Mouse (Mus musculus) left cerebral cortex, postnatal 14 days (tissue): ENCODE results near the gene Neurog1. TPM values are rescaled to one million over a fixed set of nuclear protein-coding genes. Genes with fewer than 3 reads are reported as not detected.

Source experiments
- DNase-seq, 2 experiments: peaks; one replicate each; pipeline ENCODE4 v3.0.0; 2021 to 2022; ENCODE audit warnings: low spot score in 2 of 2, mixed read lengths in 1 of 2
- intact Hi-C: fragments of 180-260 bp; cut with DNase I; formaldehyde crosslinking; loops from one replicate; pipeline ENCODE4 v1.15.1; 2025
- long read RNA-seq, 2 experiments: library from polyadenylated mRNA; stranded (forward); transcript quantifications; one replicate each; pipeline ENCODE4 v2.0.0; 2021
- total RNA-seq, 2 experiments: library from RNA; stranded (reverse); gene quantifications; 2 replicates each; pipeline ENCODE4 v1.2.3; 2021

Neurog1 gene
- total RNA-seq = not detected
- long read RNA-seq, experiment 1 = 0 reads
- long read RNA-seq, experiment 2 = 0 reads

- peak in 1 of 2 experiments; percentile 26 for DNase-seq
- intact Hi-C loops = loop anchor here (10.0 kb wide), 1 partner anchor 427 kb away; no protein-coding TSS in a partner anchor
Observed at GRCm38 (mm10) chr13:56251924-56252619, at the start of gene Neurog1. Neurog1 (minus strand) TSS chr13:56252163.

- DNase-seq = no peak
- intact Hi-C loops = loop anchor here (5.0 kb wide), 1 partner anchor 123 kb away; no protein-coding TSS in a partner anchor
Observed at GRCm38 (mm10) chr13:56299336-56299735, 47.4 kb upstream of the Neurog1 start.

- intact Hi-C loops = loop anchor here (5.0 kb wide), 1 partner anchor 126 kb away; no protein-coding TSS in a partner anchor
- no peak for DNase-seq
Observed at GRCm38 (mm10) chr13:56296659-56297020, 44.7 kb upstream of the Neurog1 start.

GRCm38 (mm10) chr13:56295943-56296658 is 44.1 kb upstream of the Neurog1 start, which contains the start of gene Cxcl14:
Cxcl14 (minus strand) TSS chr13:56296551.
- peak; percentile 57 to 67 for DNase-seq
- intact Hi-C loops = loop anchor here (5.0 kb wide), 1 partner anchor 126 kb away; no protein-coding TSS in a partner anchor

- intact Hi-C loops = loop anchor here (5.0 kb wide), 1 partner anchor 127 kb away; no protein-coding TSS in a partner anchor
- DNase-seq = no peak
Observed at GRCm38 (mm10) chr13:56295586-56295942, 43.6 kb upstream of the Neurog1 start.

GRCm38 (mm10) chr13:56294908-56295307 is 42.9 kb upstream of the Neurog1 start:
- peak in 1 of 2 experiments; percentile 39 for DNase-seq
- intact Hi-C loops = loop anchor here (5.0 kb wide), 1 partner anchor 127 kb away; no protein-coding TSS in a partner anchor

GRCm38 (mm10) chr13:56289998-56290397 is 38.0 kb upstream of the Neurog1 start:
- intact Hi-C loops = no loop called here
- no peak for DNase-seq

GRCm38 (mm10) chr13:56289261-56289660 is 37.3 kb upstream of the Neurog1 start:
- intact Hi-C loops = no loop called here
- DNase-seq = no peak

- intact Hi-C loops = no loop called here
- no peak for DNase-seq
Observed at GRCm38 (mm10) chr13:56288601-56289000, 36.6 kb upstream of the Neurog1 start.

GRCm38 (mm10) chr13:56287091-56287490 is 35.1 kb upstream of the Neurog1 start:
- intact Hi-C loops = no loop called here
- no peak for DNase-seq

GRCm38 (mm10) chr13:56283321-56283720 is 31.4 kb upstream of the Neurog1 start:
- intact Hi-C loops = no loop called here
- DNase-seq = no peak

- no peak for DNase-seq
- intact Hi-C loops = no loop called here
Observed at GRCm38 (mm10) chr13:56280356-56280755, 28.4 kb upstream of the Neurog1 start.

- intact Hi-C loops = loop anchor here (1.0 kb wide), 1 partner anchor 143 kb away; no protein-coding TSS in a partner anchor
- peak; percentile 86 to 93 for DNase-seq
Observed at GRCm38 (mm10) chr13:56279439-56279838, 27.5 kb upstream of the Neurog1 start.

GRCm38 (mm10) chr13:56275171-56275570 is 23.2 kb upstream of the Neurog1 start:
- intact Hi-C loops = no loop called here
- no peak for DNase-seq

- intact Hi-C loops = no loop called here
- peak; percentile 41 to 44 for DNase-seq
Observed at GRCm38 (mm10) chr13:56270124-56270523, 18.2 kb upstream of the Neurog1 start.

- no peak for DNase-seq
Observed at GRCm38 (mm10) chr13:56267396-56267795, 15.4 kb upstream of the Neurog1 start.

GRCm38 (mm10) chr13:56266435-56266834 is 14.5 kb upstream of the Neurog1 start:
- intact Hi-C loops = loop anchor here (1.0 kb wide), 1 partner anchor 69 kb away; no protein-coding TSS in a partner anchor

More at GRCm38 (mm10) chr13:56267396-56267795, 15.4 kb upstream of the Neurog1 start:
- intact Hi-C loops = no loop called here

GRCm38 (mm10) chr13:56265661-56266060 is 13.7 kb upstream of the Neurog1 start:
- intact Hi-C loops = loop anchor here (1.0 kb wide), 1 partner anchor 68 kb away; no protein-coding TSS in a partner anchor
- DNase-seq = peak; percentile 62 to 89

More at GRCm38 (mm10) chr13:56266435-56266834, 14.5 kb upstream of the Neurog1 start:
- DNase-seq = peak; percentile 61 to 62

GRCm38 (mm10) chr13:56262269-56262668 is 10.3 kb upstream of the Neurog1 start:
- DNase-seq = no peak
- intact Hi-C loops = no loop called here

GRCm38 (mm10) chr13:56260344-56260780 is 8.4 kb upstream of the Neurog1 start:
- intact Hi-C loops = no loop called here
- DNase-seq = no peak
